ENCODE assay signal across 8 mouse cellular contexts in the genomic region with DNA sequence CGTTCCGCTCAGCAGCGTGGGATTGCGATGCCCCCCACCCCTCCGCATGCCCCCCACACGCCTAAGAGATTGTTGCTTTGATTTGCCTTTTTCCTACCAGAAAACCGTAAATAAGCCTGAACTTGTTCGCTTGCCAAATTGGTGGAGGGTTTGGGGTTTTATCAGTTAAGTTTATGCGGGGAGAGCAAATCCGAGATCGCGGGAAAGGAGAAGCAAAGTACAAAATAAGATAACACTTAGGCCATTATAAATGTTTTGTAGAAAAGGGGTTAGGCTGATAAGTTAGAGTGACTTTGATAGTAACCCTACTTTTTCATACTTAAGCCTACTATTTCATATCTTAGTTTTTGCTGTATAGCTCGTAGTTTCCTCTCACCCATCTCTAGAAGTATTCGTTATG. TPM values are rescaled to one million over a fixed set of nuclear protein-coding genes. Genes with fewer than 3 reads are reported as not detected.
A peak's percentile ranks its signal among the peaks of the same experiment; 100 is the strongest.
DNase-seq lines count a peak whose midpoint lies in the region; ATAC-seq and TF ChIP-seq lines count a peak whose summit lies in the region.

No protein-coding gene starts in this region.

- no peak for DNase-seq in gastrocnemius, adult 2 months
- no peak for DNase-seq in gastrocnemius, postnatal 10 days
- no peak for DNase-seq in testis, postnatal 14 days (ENCODE audit: low spot score)
- no peak for DNase-seq in left cerebral cortex, adult 18-20 months (ENCODE audit: low spot score in 2 of 2)
- DNase-seq in adrenal gland, adult 2 months: no peak

- H3K4me3 ChIP-seq in gastrocnemius, adult 2 months: peak overlapping the region; percentile 77
- H3K4me3 ChIP-seq in testis, adult 2 months (ENCODE audit: control insufficient read depth, low read depth, low read length): peak overlapping the region; percentile 98
- peak overlapping the region; percentile 52 for H3K4me3 ChIP-seq in limb, embryonic 15.5 days
- peak overlapping the region; percentile 65 for H3K4me3 ChIP-seq in stomach, embryonic 16.5 days (replicated peaks; ENCODE audit: low read length)

- no peak for TF ChIP-seq CTCF in gastrocnemius, adult 2 months (IDR thresholded peaks at IDR 0.05)
- TF ChIP-seq CTCF in testis, adult 2 months (IDR thresholded peaks at IDR 0.05; ENCODE audit: control insufficient read depth, insufficient read depth, insufficient replicate concordance, low read depth, low read length): no peak

- intact Hi-C loops in gastrocnemius, adult 2 months (cut with DNase I): loop anchor here (10.0 kb wide), 2 partner anchors 128 to 212 kb away; a partner anchor contains a TSS

- H3K4me2 ChIP-seq in limb, embryonic 15.5 days: peak overlapping the region; percentile 39
- peak overlapping the region; percentile 55 for H3K4me2 ChIP-seq in stomach, embryonic 16.5 days (ENCODE audit: low read depth, low read length)

- no peak for ATAC-seq in limb, embryonic 15.5 days (ENCODE audit: insufficient number of reproducible peaks, low FRiP score, low TSS enrichment, low read depth)
- ATAC-seq in stomach, embryonic 16.5 days (ENCODE audit: insufficient read depth, low FRiP score): no peak

- no peaks in the 10 kb centered on the region for H3K4me1 ChIP-seq in testis, adult 2 months (ENCODE audit: control insufficient read depth, insufficient read depth, low read length)
- peaks cover 6% of the 10 kb centered on the region; the same call in 1 of the 2 replicates for H3K4me1 ChIP-seq in limb, embryonic 15.5 days
- no peaks in the 10 kb centered on the region for H3K4me1 ChIP-seq in stomach, embryonic 16.5 days (ENCODE audit: control insufficient read depth, insufficient read depth, low read length)

- WGBS in limb, embryonic 15.5 days: 25% methylated on average over 14 of the region's 14 CpGs
- WGBS in stomach, embryonic 16.5 days: 21% methylated on average over 14 of the region's 14 CpGs

- no peaks in the 10 kb centered on the region for H3K27me3 ChIP-seq in testis, adult 2 months (ENCODE audit: control insufficient read depth, insufficient read depth, low read length)
- H3K27me3 ChIP-seq in limb, embryonic 15.5 days: peaks cover 16% of the 10 kb centered on the region
- H3K27me3 ChIP-seq in stomach, embryonic 16.5 days (ENCODE audit: control insufficient read depth, insufficient read depth, low read length): peaks cover 7% of the 10 kb centered on the region; the same call in 1 of the 2 replicates

- H3K36me3 ChIP-seq in testis, adult 2 months (ENCODE audit: control insufficient read depth, insufficient read depth, low read length): no peaks in the 10 kb centered on the region
- H3K36me3 ChIP-seq in limb, embryonic 15.5 days: no peaks in the 10 kb centered on the region
- H3K36me3 ChIP-seq in stomach, embryonic 16.5 days (ENCODE audit: control insufficient read depth, insufficient read depth, low read length): no peaks in the 10 kb centered on the region

- H3K9ac ChIP-seq in limb, embryonic 15.5 days: peak overlapping the region; percentile 40
- peak overlapping the region; percentile 67 for H3K9ac ChIP-seq in stomach, embryonic 16.5 days (ENCODE audit: low read length)

- no peaks in the 10 kb centered on the region for H3K9me3 ChIP-seq in limb, embryonic 15.5 days
- no peaks in the 10 kb centered on the region for H3K9me3 ChIP-seq in stomach, embryonic 16.5 days (replicated peaks; ENCODE audit: control insufficient read depth, low read length)

- TF ChIP-seq POLR2A in testis, adult 2 months (IDR thresholded peaks at IDR 0.05; ENCODE audit: control insufficient read depth, low read depth, low read length): no peak

- H3K27ac ChIP-seq in gastrocnemius, adult 2 months: peak overlapping the region; percentile 92
- H3K27ac ChIP-seq in testis, adult 2 months (ENCODE audit: control insufficient read depth, insufficient read depth, low read depth, low read length): no peak overlapping the region
- peak overlapping the region; percentile 92; the same call in 1 of the 2 replicates for H3K27ac ChIP-seq in limb, embryonic 15.5 days
- peak overlapping the region; percentile 62; the same call in 1 of the 2 replicates for H3K27ac ChIP-seq in stomach, embryonic 16.5 days (ENCODE audit: low read length)

RNA-seq across cellular contexts. Expression of a gene that starts 1.0 kb away (rescaled TPM):
- 10 to 100 TPM; 18.9 to 20.5 TPM for total RNA-seq in gastrocnemius, adult 2 months (2021)
- total RNA-seq in gastrocnemius, postnatal 10 days (2021): 10 to 100 TPM; 36.5 to 41.7 TPM
- 2.8 and 3.4 TPM in 2 replicates for polyA plus RNA-seq in testis, adult 2 months (2012; rRNA removed)
- polyA plus RNA-seq in limb, embryonic 15.5 days (2015; fragmentation: Nextera tagmentation; extraction: Ambion mirVana): 97.2 and 100 TPM in 2 replicates
- polyA plus RNA-seq in stomach, embryonic 16.5 days (2015; fragmentation: Nextera tagmentation; extraction: Ambion mirVana): 91.0 and 98.3 TPM in 2 replicates
- 10 to 100 TPM; 52.1 to 54.7 TPM for total RNA-seq in left cerebral cortex, adult 18-20 months (2021)
- total RNA-seq in adrenal gland, adult 2 months (2021): 10 to 100 TPM; 50.8 to 56.1 TPM
- polyA plus RNA-seq in adrenal gland, adult 2 months (2012; rRNA removed): 7.9 and 8.1 TPM in 2 replicates

RNA-seq across cellular contexts. Expression of a gene that starts 1.1 kb away (rescaled TPM):
- under 1 TPM; 0.31 to 0.43 TPM for total RNA-seq in gastrocnemius, adult 2 months (2021)
- under 1 TPM; 0.52 to 0.56 TPM for total RNA-seq in gastrocnemius, postnatal 10 days (2021)
- polyA plus RNA-seq in testis, adult 2 months (2012; rRNA removed): 16.9 and 21.9 TPM in 2 replicates
- polyA plus RNA-seq in limb, embryonic 15.5 days (2015; fragmentation: Nextera tagmentation; extraction: Ambion mirVana): 1.5 and 2.1 TPM in 2 replicates
- polyA plus RNA-seq in stomach, embryonic 16.5 days (2015; fragmentation: Nextera tagmentation; extraction: Ambion mirVana): 2.0 and 2.1 TPM in 2 replicates
- under 1 TPM in 1 of 2 experiments, not detected in 1; 0.21 TPM for total RNA-seq in left cerebral cortex, adult 18-20 months (2021)
- total RNA-seq in adrenal gland, adult 2 months (2021): 1 to 10 TPM; 1.5 to 1.7 TPM
- polyA plus RNA-seq in adrenal gland, adult 2 months (2012; rRNA removed): 0.23 and 0.33 TPM in 2 replicates

RNA-seq across cellular contexts. Expression of a gene that starts 15.5 kb away (rescaled TPM):
- total RNA-seq in gastrocnemius, adult 2 months (2021): 100 to 1,000 TPM in 1 of 2 experiments, 10 to 100 TPM in 1; 78.0 to 122 TPM
- 10 to 100 TPM; 91.8 to 96.4 TPM for total RNA-seq in gastrocnemius, postnatal 10 days (2021)
- 7.6 and 10.0 TPM in 2 replicates for polyA plus RNA-seq in testis, adult 2 months (2012; rRNA removed)
- 188 and 189 TPM in 2 replicates for polyA plus RNA-seq in limb, embryonic 15.5 days (2015; fragmentation: Nextera tagmentation; extraction: Ambion mirVana)
- polyA plus RNA-seq in stomach, embryonic 16.5 days (2015; fragmentation: Nextera tagmentation; extraction: Ambion mirVana): 191 and 196 TPM in 2 replicates
- 10 to 100 TPM; 41.2 to 49.0 TPM for total RNA-seq in left cerebral cortex, adult 18-20 months (2021)
- 100 to 1,000 TPM; 181 to 218 TPM for total RNA-seq in adrenal gland, adult 2 months (2021)
- polyA plus RNA-seq in adrenal gland, adult 2 months (2012; rRNA removed): 60.0 and 61.0 TPM in 2 replicates
